Mouse (Mus musculus) liver, embryonic 14.5 days (tissue): Measurements from ENCODE around the gene Nmt2. TPM values are rescaled to one million over a fixed set of nuclear protein-coding genes. Genes with fewer than 3 reads are reported as not detected.

Experiments
- ATAC-seq: fragments of 200-750 bp; cut with Nextera tagmentation; 2 replicates; pipeline ENCODE4 v1.8.0; 2017; ENCODE audit warnings: moderate number of reproducible peaks, mild to moderate bottlenecking, moderate library complexity; ENCODE audit not compliant: insufficient read depth
- DNase-seq, 3 experiments: peaks; one replicate each; pipeline ENCODE4 v3.0.0-alpha.2; 2012 to 2013; ENCODE audit warnings: low read depth in 3 of 3, low spot score in 3 of 3
- H3K27ac ChIP-seq: fragments of 300-500 bp; sonication (generic); 2 replicates; pipeline ENCODE4 v1.5.1; 2014; ENCODE audit warnings: moderate library complexity, mild to moderate bottlenecking, control low read depth, inconsistent platforms
- H3K27me3 ChIP-seq: fragments of 300-500 bp; sonication (generic); 2 replicates; pipeline ENCODE4 v1.6.1; 2014; ENCODE audit warnings: mild to moderate bottlenecking, low read length, moderate library complexity; ENCODE audit not compliant: control insufficient read depth, insufficient read depth
- H3K36me3 ChIP-seq: fragments of 300-500 bp; sonication (generic); replicated peaks from 2 replicates; pipeline ENCODE4 v1.6.1; 2014; ENCODE audit warnings: low read depth; ENCODE audit not compliant: control insufficient read depth, insufficient read depth
- H3K4me1 ChIP-seq, 2 experiments: fragments of 200-500 bp in 1 of 2; fragments of 300-500 bp in 1 of 2; sonication (generic) in 1 of 2; replicated peaks; 2 replicates each; pipeline ENCODE4 v1.6.1; 2012 to 2014; ENCODE audit warnings: antibody characterized with exemption in 1 of 2, inconsistent platforms in 1 of 2, low read length in 1 of 2; ENCODE audit not compliant: control insufficient read depth in 2 of 2, insufficient read depth in 2 of 2
- H3K4me2 ChIP-seq: fragments of 300-500 bp; sonication (generic); 2 replicates; pipeline ENCODE4 v1.6.1; 2014; ENCODE audit warnings: low read depth, mild to moderate bottlenecking, control low read depth, moderate library complexity
- H3K4me3 ChIP-seq, 2 experiments: fragments of 200-500 bp in 1 of 2; fragments of 300-500 bp in 1 of 2; sonication (generic) in 1 of 2; 2 replicates each; pipeline ENCODE4 v1.5.1; 2012 to 2014; ENCODE audit warnings: low read depth in 2 of 2, low read length in 2 of 2, mild to moderate bottlenecking in 2 of 2, control low read depth in 1 of 2, inconsistent platforms in 1 of 2, moderate library complexity in 1 of 2; ENCODE audit not compliant: insufficient read depth in 1 of 2
- H3K9ac ChIP-seq: fragments of 300-500 bp; sonication (generic); replicated peaks from 2 replicates; pipeline ENCODE4 v1.6.1; 2014; ENCODE audit warnings: mild to moderate bottlenecking, control low read depth, moderate library complexity
- H3K9me3 ChIP-seq: fragments of 300-500 bp; sonication (generic); 2 replicates; pipeline ENCODE4 v1.6.1; 2016; ENCODE audit warnings: low read length, mixed read lengths; ENCODE audit not compliant: control insufficient read depth
- CTCF ChIP-seq: IDR thresholded peaks from 2 replicates; pipeline ENCODE4 v1.5.1; 2016; ENCODE audit warnings: antibody characterized with exemption, low read depth, control low read depth
- EP300 ChIP-seq: IDR thresholded peaks from 2 replicates; pipeline ENCODE4 v1.6.1; 2016; ENCODE audit warnings: antibody characterized with exemption, low read depth
- WGBS: fragments of 180-500 bp; shearing (Covaris S2); extraction: QIAGEN DNeasy Blood & Tissue Kit; methylation state at CpG from one replicate; pipeline ENCODE4 v1.1.7; 2014; ENCODE audit not compliant: insufficient replicate concordance; 5-methylcytosine and 5-hydroxymethylcytosine counted together
- polyA plus RNA-seq, 2 experiments: library from polyadenylated mRNA; depleted of rRNA in 1 of 2; stranded (reverse) in 1 of 2; unstranded in 1 of 2; fragments of >200 nt; fragmentation: Nextera tagmentation in 1 of 2; extraction: Ambion mirVana in 1 of 2; gene quantifications; 2 replicates each; pipeline versions ENCODE4 v1.2.1 to v1.2.3; 2012 to 2014

Nmt2 gene
- polyA plus RNA-seq, 2 experiments: 4.9 to 13.5 TPM

GRCm38 (mm10) chr2:3267879-3268278 lies 16.1 kb upstream of the Nmt2 start:
- Histone ChIP-seq H3K4me2 (no peak overlapping the region), H3K27ac (no peak overlapping the region), H3K9ac (no peak overlapping the region), H3K36me3 (no peaks in the 10 kb centered on the region), H3K27me3 (no peaks in the 10 kb centered on the region), H3K9me3 (no peaks in the 10 kb centered on the region), H3K4me1 (no peaks in the 10 kb centered on the region), H3K4me3 (no peak overlapping the region)
- no peak for DNase-seq
- ATAC-seq: no peak
- TF ChIP-seq EP300 (no peak), CTCF (no peak)
- 13% methylated on average over 3 of the region's 3 CpGs for WGBS

GRCm38 (mm10) chr2:3273349-3273748 lies 10.7 kb upstream of the Nmt2 start:
- no peaks in the 10 kb centered on the region for H3K9me3 ChIP-seq
- WGBS: 61% methylated on average over 2 of the region's 2 CpGs
- TF ChIP-seq EP300: no peak
- TF ChIP-seq CTCF: no peak

GRCm38 (mm10) chr2:3276106-3276505 lies 7.9 kb upstream of the Nmt2 start:
- no peak overlapping the region for H3K9ac ChIP-seq
- H3K27ac ChIP-seq: no peak overlapping the region
- H3K27me3 ChIP-seq: no peaks in the 10 kb centered on the region
- ATAC-seq (no peak), DNase-seq (no peak)
- no peaks in the 10 kb centered on the region for H3K36me3 ChIP-seq
- no peaks in the 10 kb centered on the region for H3K4me1 ChIP-seq
- no peaks in the 10 kb centered on the region for H3K9me3 ChIP-seq
- TF ChIP-seq EP300 (no peak), CTCF (no peak)
- no peak overlapping the region for H3K4me2 ChIP-seq
- WGBS: 38% methylated on average over 2 of the region's 2 CpGs
- no peak overlapping the region for H3K4me3 ChIP-seq

More at GRCm38 (mm10) chr2:3273349-3273748, 10.7 kb upstream of the Nmt2 start:
- no peak overlapping the region for H3K4me2 ChIP-seq
- no peak overlapping the region for H3K9ac ChIP-seq
- DNase-seq: no peak
- H3K4me3 ChIP-seq: no peak overlapping the region
- H3K4me1 ChIP-seq: no peaks in the 10 kb centered on the region
- no peak overlapping the region for H3K27ac ChIP-seq
- no peaks in the 10 kb centered on the region for H3K27me3 ChIP-seq
- ATAC-seq: no peak
- H3K36me3 ChIP-seq: no peaks in the 10 kb centered on the region

GRCm38 (mm10) chr2:3277502-3277901 lies 6.5 kb upstream of the Nmt2 start:
- ATAC-seq (no peak), DNase-seq (no peak)
- Histone ChIP-seq H3K4me3 (no peak overlapping the region), H3K27me3 (no peaks in the 10 kb centered on the region), H3K9ac (no peak overlapping the region), H3K4me2 (no peak overlapping the region), H3K9me3 (no peaks in the 10 kb centered on the region), H3K36me3 (no peaks in the 10 kb centered on the region), H3K4me1 (peaks cover 0 to 2% of the 10 kb centered on the region in 2 experiments; a peak in 2 of 4 replicates), H3K27ac (no peak overlapping the region)
- TF ChIP-seq EP300 (no peak), CTCF (no peak)
- WGBS: 68% methylated on average over 7 of the region's 7 CpGs

GRCm38 (mm10) chr2:3281311-3281710 lies 2.7 kb upstream of the Nmt2 start:
- no peak overlapping the region for H3K27ac ChIP-seq
- no peak for ATAC-seq

More at GRCm38 (mm10) chr2:3281311-3281710, 2.7 kb upstream of the Nmt2 start:
- Histone ChIP-seq H3K27me3 (no peaks in the 10 kb centered on the region), H3K4me2 (no peak overlapping the region), H3K9me3 (no peaks in the 10 kb centered on the region), H3K4me1 (peaks cover 16 to 17% of the 10 kb centered on the region in 2 experiments), H3K36me3 (no peaks in the 10 kb centered on the region), H3K9ac (no peak overlapping the region), H3K4me3 (no peak overlapping the region)
- no peak for DNase-seq
- TF ChIP-seq EP300: no peak
- TF ChIP-seq CTCF: no peak
- 77% methylated on average over 4 of the region's 4 CpGs for WGBS
